Mouse (Mus musculus) ovary, postnatal 10 days (tissue): ENCODE measurements around the gene Gm16253.
A peak's percentile ranks its signal among the peaks of the same experiment; 100 is the strongest.

Source experiments
- DNase-seq: peaks from one replicate; pipeline ENCODE4 v3.0.0; 2022; ENCODE audit warnings: low spot score

The Gm16253 gene

DNA sequence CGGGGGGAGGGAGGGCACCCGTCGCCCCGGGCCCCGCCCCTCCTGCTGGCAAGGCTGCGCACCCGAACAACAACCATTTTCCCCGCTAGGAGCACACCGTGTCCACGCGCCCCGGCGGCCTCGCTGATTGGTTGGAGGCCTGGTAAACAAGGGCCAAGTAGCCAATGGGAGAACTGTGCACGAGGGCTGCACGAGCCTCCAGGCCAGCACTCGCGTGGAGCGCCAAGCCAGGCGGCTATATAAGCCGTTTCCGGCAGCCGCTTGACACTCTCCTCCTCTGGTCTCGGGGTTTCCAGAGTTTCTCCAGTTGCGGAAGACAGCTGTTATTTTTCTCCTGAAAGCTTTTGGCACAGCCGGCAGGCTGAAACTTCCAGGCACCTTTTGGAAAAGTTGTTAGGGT lies 19.1 kb upstream of the Gm16253 start, which contains the start of gene Txnip:
Gene Txnip (plus strand): TSS at position 264 of the 400 bp plus-strand sequence.
- peak; percentile 100 for DNase-seq

DNA sequence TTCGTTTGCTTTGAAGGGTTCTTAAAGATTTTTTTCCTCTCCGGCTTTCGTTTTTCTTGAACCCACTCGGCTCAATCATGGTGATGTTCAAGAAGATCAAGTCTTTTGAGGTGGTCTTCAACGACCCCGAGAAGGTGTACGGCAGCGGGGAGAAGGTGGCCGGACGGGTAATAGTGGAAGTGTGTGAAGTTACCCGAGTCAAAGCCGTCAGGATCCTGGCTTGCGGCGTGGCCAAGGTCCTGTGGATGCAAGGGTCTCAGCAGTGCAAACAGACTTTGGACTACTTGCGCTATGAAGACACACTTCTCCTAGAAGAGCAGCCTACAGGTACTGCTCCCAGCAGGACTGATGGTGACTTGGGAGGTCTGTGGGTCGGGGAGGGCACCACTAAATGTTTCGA lies 18.6 kb upstream of the Gm16253 start:
- no peak for DNase-seq

GRCm38 (mm10) chr3:96558668-96559196 lies 18.1 kb upstream of the Gm16253 start:
- no peak for DNase-seq

DNA sequence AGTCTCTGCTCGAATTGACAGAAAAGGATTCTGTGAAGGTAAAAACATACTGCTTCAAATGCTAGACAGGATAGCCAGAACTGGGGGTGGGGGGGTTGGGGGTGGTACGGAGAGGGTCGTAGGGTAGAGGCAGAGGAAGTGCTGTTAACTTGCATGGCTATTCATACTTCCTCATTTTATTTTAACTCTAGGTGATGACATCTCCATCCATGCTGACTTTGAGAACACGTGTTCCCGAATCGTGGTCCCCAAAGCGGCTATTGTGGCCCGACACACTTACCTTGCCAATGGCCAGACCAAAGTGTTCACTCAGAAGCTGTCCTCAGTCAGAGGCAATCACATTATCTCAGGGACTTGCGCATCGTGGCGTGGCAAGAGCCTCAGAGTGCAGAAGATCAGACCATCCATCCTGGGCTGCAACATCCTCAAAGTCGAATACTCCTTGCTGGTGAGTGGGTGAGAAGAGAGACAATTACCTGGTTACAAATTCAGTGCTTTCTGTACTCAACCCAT lies 17.3 kb upstream of the Gm16253 start:
- no peak for DNase-seq

DNA sequence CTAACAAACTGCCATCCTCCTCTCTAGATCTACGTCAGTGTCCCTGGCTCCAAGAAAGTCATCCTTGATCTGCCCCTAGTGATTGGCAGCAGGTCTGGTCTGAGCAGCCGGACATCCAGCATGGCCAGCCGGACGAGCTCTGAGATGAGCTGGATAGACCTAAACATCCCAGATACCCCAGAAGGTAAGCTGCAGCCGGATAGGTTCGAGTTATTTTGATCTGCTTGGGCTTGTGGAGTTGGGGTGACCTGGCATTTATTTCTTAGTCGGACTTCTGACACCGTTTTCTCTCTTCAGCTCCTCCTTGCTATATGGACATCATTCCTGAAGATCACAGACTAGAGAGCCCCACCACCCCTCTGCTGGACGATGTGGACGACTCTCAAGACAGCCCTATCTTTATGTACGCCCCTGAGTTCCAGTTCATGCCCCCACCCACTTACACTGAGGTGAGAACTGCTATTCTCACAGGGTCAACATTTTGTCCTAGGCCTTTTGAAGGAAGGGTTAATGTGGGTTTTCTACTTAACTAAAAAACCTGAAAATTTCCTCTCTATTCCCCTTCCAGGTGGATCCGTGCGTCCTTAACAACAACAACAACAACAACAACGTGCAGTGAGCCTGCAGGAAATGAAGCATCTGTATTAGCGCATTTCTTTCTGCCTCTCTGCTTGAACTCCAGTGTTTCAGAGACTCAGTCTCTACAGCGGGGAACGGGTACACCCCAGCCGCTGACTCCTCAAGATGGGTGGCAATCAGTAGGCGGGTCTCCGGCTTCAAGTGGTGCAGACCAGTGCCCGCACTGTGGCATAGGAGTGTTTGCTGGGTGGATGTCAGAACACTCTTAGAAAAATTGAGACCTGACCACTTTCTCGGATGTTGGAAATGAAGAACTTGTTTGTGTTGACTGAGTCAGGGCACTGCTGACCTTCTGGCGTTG lies 16.6 kb upstream of the Gm16253 start:
- DNase-seq = no peak

GRCm38 (mm10) chr3:96560881-96561668 lies 15.7 kb upstream of the Gm16253 start:
- no peak for DNase-seq

DNA sequence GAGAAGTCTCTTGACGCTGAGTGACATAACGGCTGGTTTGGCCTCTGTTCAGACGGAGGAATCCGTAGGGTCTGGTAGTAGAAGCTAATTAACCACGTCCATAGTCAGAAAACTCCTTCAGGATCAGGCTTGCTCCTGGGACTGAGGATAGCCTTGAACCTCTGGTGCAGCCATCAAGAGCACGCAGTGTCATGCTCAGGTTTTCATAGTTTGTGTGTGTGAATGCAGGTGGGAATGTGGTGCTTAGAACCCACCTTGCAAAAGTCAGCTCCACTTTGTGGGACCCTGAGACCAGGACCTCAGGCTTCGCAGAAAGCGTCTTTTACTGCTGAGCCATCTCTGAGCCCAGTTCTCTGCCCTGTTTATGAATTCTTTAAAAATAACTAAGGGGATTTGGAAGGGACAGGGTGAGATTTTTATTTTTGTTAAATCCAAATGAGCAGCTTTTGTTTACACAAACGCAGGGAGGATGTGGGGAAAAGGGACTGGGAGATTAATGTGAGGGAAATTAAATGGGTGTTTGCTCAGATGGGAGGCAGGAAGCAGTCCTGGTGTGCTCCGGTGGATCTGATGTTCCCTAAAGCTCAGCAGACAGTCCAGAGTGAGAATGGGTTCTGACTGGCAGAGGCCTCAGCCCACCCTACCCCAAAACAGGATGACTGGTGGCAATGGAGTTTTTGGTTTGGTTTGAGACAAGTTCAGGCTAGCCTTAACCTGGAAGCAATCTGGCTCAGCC lies 14.7 kb upstream of the Gm16253 start:
- no peak for DNase-seq

DNA sequence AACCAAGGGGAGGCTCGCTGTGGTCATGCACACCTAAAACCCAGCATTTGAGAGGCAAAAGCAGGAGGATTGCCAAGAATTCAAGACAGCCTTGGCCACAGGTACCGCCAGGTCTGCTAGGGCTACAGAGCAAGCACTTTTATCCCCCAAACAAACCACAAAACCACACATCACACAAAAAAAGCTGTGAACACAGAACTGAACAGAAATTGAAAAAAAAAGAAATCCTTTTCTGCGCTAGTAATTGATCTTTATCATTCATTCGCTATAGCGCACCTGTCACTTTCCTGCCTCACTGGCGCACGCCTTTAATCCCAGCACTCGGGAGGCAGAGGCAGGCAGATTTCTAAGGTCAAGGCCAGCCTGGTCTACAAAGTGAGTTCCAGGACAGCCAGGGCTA lies 13.5 kb upstream of the Gm16253 start:
- DNase-seq = no peak

- no peak for DNase-seq
Observed at GRCm38 (mm10) chr3:96563911-96564632, 12.7 kb upstream of the Gm16253 start.

- no peak for DNase-seq
Observed at GRCm38 (mm10) chr3:96564633-96565032, 12.2 kb upstream of the Gm16253 start.

DNA sequence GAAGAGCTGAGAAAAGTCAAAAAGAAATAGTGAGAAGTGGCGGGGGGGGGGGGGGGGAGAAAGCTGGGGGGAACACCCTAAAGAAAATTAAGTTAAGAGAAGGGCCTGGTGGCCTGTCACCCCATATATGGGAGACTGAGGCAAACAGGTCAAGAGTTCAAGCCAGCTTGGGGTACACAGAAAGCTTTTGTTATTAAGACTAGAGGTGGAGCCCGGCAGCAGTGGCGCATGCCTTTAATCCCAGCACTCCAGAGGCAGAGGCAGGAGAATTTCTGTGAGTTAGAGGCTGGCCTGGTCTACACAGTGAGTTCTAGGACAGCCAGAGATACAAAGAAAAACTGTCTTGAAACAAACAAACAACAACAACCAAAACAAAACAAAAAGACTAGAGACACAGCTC lies 11.7 kb upstream of the Gm16253 start:
- no peak for DNase-seq

DNA sequence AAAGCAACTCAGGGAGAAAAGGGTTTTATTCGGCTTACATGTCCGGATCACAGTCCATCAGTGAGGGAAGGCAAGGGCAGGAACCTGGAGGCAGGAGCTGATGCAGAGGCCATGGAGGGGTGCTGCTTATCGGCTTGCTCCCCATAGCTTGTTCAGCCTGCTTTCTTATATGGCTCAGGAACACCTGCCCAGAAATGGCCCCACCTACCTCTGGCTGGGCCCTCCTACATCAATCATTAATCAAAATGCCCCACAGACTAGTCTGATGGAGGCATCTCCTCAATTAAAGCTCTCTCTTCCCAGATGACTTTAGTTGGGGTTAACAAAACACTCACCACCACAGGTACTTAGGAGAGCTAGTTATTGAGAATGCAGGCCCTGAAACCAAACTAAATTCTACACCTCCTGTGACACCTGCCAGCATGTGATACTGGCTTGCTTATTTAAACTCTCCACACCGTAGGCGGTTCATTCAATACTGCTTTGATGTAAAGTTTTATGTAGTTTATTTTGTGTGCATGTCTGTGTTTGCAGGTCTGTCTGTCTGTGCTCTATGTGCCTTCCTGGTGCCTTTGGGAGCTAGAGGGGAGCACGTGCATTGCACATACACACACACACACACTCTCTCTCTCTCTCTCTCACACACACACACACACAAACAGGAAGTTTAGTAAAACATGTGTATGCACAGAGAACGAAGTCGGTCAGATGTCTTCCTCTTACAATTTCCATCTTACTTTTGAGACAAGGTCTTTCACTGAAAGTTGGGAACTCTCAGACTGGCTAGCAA lies 9.9 kb upstream of the Gm16253 start:
- DNase-seq = no peak

DNA sequence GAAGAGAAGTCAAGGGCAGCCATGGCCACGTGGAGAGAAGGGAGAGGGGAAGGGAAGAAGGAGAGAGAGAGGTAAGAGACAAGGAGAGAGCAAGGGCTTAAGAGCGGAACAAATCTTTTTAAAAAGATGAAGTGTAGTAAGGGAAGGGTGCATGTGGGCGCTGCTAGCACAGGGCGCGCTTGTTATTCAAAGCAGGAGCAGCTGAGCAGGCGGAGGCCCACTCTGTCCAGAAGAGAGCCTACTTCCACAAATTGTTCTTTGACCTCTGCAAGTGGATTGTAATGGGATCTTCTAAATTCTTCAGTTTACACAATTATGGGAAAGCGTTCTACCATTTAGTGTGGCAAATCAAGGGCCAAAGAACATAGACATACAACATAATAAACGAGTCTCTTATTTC lies 8.2 kb upstream of the Gm16253 start:
- DNase-seq = no peak

GRCm38 (mm10) chr3:96569506-96569905 lies 7.3 kb upstream of the Gm16253 start:
- DNase-seq = no peak

GRCm38 (mm10) chr3:96569966-96570605 lies 6.7 kb upstream of the Gm16253 start:
- DNase-seq = no peak

- no peak for DNase-seq
Observed at GRCm38 (mm10) chr3:96570643-96571042, 6.1 kb upstream of the Gm16253 start.

DNA sequence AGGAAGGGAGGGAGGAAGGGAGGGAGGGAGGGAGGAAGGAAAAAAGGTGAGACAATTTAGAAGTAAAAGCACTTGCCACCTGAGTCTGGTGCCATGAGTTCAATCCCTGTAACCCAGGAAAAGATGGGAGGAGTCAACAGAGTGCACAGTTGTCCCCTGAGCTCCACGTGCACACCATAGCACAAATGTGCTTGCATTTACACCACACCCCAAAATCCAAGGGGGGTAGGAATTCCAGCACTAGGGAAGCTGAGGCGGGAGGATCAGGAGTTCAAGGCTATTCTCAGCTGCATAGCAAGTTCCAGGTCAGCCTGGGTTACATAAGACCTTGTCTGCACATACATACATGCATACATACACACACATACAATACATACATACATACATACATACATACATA lies 5.4 kb upstream of the Gm16253 start:
- no peak for DNase-seq

DNA sequence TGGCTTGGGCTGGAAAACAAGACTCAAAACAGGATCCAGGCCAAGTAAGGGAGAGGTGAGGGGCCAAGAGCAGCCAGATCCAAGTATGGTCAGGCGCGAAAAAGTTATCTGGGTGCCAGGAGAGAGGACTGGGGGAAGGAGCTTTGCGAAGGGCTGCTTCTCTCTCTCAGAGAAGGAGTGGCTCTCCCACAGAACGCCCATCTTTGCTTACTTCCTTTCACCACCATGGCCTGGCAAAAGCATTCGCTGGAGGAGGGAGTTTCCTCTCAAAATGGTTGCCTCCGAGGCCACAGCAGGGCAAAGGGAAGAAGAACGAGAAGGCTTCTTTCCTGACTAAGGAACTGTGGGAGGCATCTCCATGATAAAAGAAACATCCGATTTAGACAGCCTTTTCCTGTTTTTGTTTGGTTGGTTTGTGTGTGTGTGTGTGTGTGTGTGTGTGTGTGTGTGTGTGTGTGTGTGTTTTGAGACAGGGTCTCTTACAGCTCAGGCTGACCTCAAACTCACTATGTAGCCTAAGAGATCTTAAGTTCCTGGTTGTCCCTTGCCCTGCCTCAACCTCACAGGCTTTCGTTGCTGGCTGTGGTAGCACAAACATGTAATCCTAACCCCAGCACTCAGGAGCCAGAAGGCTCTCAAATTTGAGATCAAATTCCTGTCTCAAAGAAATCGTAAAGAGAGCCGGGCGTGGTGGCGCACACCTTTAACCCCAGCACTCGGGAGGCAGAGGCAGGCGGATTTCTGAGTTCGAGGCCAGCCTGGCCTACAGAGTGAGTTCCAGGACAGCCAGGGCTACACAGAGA lies 4.7 kb upstream of the Gm16253 start:
- DNase-seq = no peak
